ENCODE assay signal across 7 mouse cellular contexts in the genomic region with DNA sequence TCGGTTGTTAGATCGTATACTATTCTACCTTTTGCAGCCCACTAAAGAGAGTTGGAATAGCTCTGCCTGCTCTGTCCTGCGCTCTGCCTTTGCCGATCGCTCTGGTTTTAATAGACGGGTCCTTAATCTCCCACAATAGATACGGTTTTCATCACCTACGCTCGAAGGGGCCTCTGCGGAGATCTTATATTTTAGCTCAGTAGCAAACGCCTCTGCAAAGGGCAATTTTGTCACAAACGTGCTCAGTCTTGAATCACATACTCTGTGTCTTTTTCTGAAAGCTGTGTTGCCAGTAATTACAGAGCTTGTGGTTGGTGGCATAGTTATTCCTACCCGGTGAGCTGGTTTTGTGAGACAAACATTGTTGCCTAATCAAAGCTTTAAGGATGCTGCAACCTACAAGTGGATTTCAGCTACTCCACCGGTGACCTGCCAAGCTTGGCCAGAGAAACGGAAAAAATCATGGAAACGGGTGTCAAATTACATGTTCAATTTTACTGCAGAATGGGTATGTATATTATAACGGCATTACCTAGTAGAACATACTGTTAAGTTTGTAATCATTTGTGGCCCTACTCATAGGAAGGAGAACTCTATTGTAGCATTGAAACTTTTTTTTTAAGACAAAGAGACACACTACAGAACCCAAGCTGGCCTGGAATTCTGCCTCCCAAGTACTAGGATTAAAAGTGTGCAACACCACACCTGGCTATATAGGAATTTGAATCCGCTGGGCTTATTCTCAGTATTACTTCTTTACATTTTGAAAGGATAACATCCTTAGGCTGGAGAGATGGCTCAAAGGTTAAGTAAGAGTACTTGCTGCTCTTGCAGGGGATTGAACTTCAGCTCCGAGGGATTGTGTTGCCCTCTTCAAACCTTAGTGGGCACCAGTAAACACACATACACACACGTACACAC. TPM values are rescaled to one million over a fixed set of nuclear protein-coding genes. Genes with fewer than 3 reads are reported as not detected.
DNase-seq lines count a peak whose midpoint lies in the region; ATAC-seq lines count a peak whose summit lies in the region.

No protein-coding gene starts in this region.

- no peaks in the 10 kb centered on the region for H3K9me3 ChIP-seq in forebrain, embryonic 11.5 days (ENCODE audit: control insufficient read depth, low read length)
- H3K9me3 ChIP-seq in limb, embryonic 13.5 days, result no peaks in the 10 kb centered on the region
- no peaks in the 10 kb centered on the region for H3K9me3 ChIP-seq in neural tube, embryonic 12.5 days

- H3K27ac ChIP-seq in forebrain, embryonic 11.5 days (ENCODE audit: low read depth, low read length), result no peak overlapping the region
- H3K27ac ChIP-seq in limb, embryonic 13.5 days, result no peak overlapping the region
- no peak overlapping the region for H3K27ac ChIP-seq in neural tube, embryonic 12.5 days

- no peaks in the 10 kb centered on the region for H3K4me1 ChIP-seq in forebrain, embryonic 11.5 days (replicated peaks; ENCODE audit: control insufficient read depth, insufficient read depth, low read length)
- H3K4me1 ChIP-seq in limb, embryonic 13.5 days, result peaks cover 17% of the 10 kb centered on the region
- peaks cover 11% of the 10 kb centered on the region for H3K4me1 ChIP-seq in neural tube, embryonic 12.5 days

- 34% methylated on average over 20 of the region's 20 CpGs for WGBS in forebrain, embryonic 11.5 days
- 23% methylated on average over 20 of the region's 20 CpGs for WGBS in limb, embryonic 13.5 days
- 39% methylated on average over 20 of the region's 20 CpGs for WGBS in neural tube, embryonic 12.5 days

- peak overlapping the region; percentile 53 for H3K4me3 ChIP-seq in forebrain, embryonic 11.5 days (ENCODE audit: low read depth, low read length)
- H3K4me3 ChIP-seq in limb, embryonic 13.5 days, result peak overlapping the region; percentile 86
- peak overlapping the region; percentile 18 for H3K4me3 ChIP-seq in neural tube, embryonic 12.5 days

- no peaks in the 10 kb centered on the region for H3K27me3 ChIP-seq in forebrain, embryonic 11.5 days (ENCODE audit: control insufficient read depth, insufficient read depth, low read length)
- H3K27me3 ChIP-seq in limb, embryonic 13.5 days, result no peaks in the 10 kb centered on the region
- H3K27me3 ChIP-seq in neural tube, embryonic 12.5 days (replicated peaks), result no peaks in the 10 kb centered on the region

- no peaks in the 10 kb centered on the region; the same call in 1 of the 2 replicates for H3K36me3 ChIP-seq in forebrain, embryonic 11.5 days (ENCODE audit: control insufficient read depth, insufficient read depth, low read length)
- peaks cover 21% of the 10 kb centered on the region for H3K36me3 ChIP-seq in limb, embryonic 13.5 days
- peaks cover 8% of the 10 kb centered on the region for H3K36me3 ChIP-seq in neural tube, embryonic 12.5 days

- peak; percentile 7 for DNase-seq in urinary bladder, postnatal 25 days (ENCODE audit: low spot score)
- no peak for DNase-seq in urinary bladder, postnatal 14 days (ENCODE audit: low spot score)
- DNase-seq in forebrain, embryonic 11.5 days (ENCODE audit: low spot score), result no peak
- DNase-seq in frontal cortex, postnatal 36 days (ENCODE audit: low spot score in 2 of 2), result no peak
- DNase-seq in thymus, postnatal 36 days, result no peak

- H3K4me2 ChIP-seq in forebrain, embryonic 11.5 days (ENCODE audit: low read depth, low read length, severe bottlenecking), result peak overlapping the region; percentile 84
- peak overlapping the region; percentile 83 for H3K4me2 ChIP-seq in limb, embryonic 13.5 days (replicated peaks)
- peak overlapping the region; percentile 94 for H3K4me2 ChIP-seq in neural tube, embryonic 12.5 days (replicated peaks)

- peak overlapping the region; percentile 38; the same call in 1 of the 2 replicates for H3K9ac ChIP-seq in forebrain, embryonic 11.5 days (ENCODE audit: low read length)
- H3K9ac ChIP-seq in limb, embryonic 13.5 days, result peak overlapping the region; percentile 43
- H3K9ac ChIP-seq in neural tube, embryonic 12.5 days, result peak overlapping the region; percentile 5; the same call in 1 of the 2 replicates

- ATAC-seq in forebrain, embryonic 11.5 days (replicated peaks; ENCODE audit: low FRiP score), result no peak
- no peak for ATAC-seq in limb, embryonic 13.5 days (ENCODE audit: low FRiP score, low read depth)
- ATAC-seq in neural tube, embryonic 12.5 days (ENCODE audit: low FRiP score, low read depth), result no peak

RNA-seq across cellular contexts. Expression of a gene that starts 1.1 kb away (rescaled TPM):
- polyA plus RNA-seq in forebrain, embryonic 11.5 days (2014; fragmentation: Nextera tagmentation; extraction: Ambion mirVana), result 91.5 and 100 TPM in 2 replicates
- 106 and 114 TPM in 2 replicates for polyA plus RNA-seq in limb, embryonic 13.5 days (2015; fragmentation: Nextera tagmentation; extraction: Ambion mirVana)
- polyA plus RNA-seq in neural tube, embryonic 12.5 days (2016; fragmentation: Nextera tagmentation; extraction: Ambion mirVana), result 89.9 and 93.8 TPM in 2 replicates

RNA-seq across cellular contexts. Expression of a gene that starts 13.6 kb away (rescaled TPM):
- polyA plus RNA-seq in forebrain, embryonic 11.5 days (2014; fragmentation: Nextera tagmentation; extraction: Ambion mirVana), result 120 and 132 TPM in 2 replicates
- 130 and 136 TPM in 2 replicates for polyA plus RNA-seq in limb, embryonic 13.5 days (2015; fragmentation: Nextera tagmentation; extraction: Ambion mirVana)
- 97.7 and 98.6 TPM in 2 replicates for polyA plus RNA-seq in neural tube, embryonic 12.5 days (2016; fragmentation: Nextera tagmentation; extraction: Ambion mirVana)

RNA-seq across cellular contexts. Expression of a gene that starts 13.8 kb away (rescaled TPM):
- polyA plus RNA-seq in forebrain, embryonic 11.5 days (2014; fragmentation: Nextera tagmentation; extraction: Ambion mirVana), result 34.5 and 35.8 TPM in 2 replicates
- 31.5 and 34.1 TPM in 2 replicates for polyA plus RNA-seq in limb, embryonic 13.5 days (2015; fragmentation: Nextera tagmentation; extraction: Ambion mirVana)
- 35.5 and 36.0 TPM in 2 replicates for polyA plus RNA-seq in neural tube, embryonic 12.5 days (2016; fragmentation: Nextera tagmentation; extraction: Ambion mirVana)

Comparison
In these comparisons a context has a peak if more than half of its experiments do, and no peak if none do; other contexts are left out.
1. H3K4me3 ChIP-seq: peak in every context shown above with its lines; median percentile 86 in limb, embryonic 13.5 days; 53 in forebrain, embryonic 11.5 days; 18 in neural tube, embryonic 12.5 days.